Mouse (Mus musculus) megakaryocyte, embryonic 14.5 days (primary cell): ENCODE measurements around the gene Clpb.

Experiments used
- FLI1 ChIP-seq: IDR thresholded peaks from 2 replicates; pipeline ENCODE4 v1.6.1; 2012; ENCODE audit warnings: low read length, inconsistent platforms, mixed read lengths
- GATA1 ChIP-seq: IDR thresholded peaks from 3 replicates; pipeline ENCODE4 v1.6.1; 2012; ENCODE audit warnings: mixed read lengths, low read length, inconsistent platforms, borderline replicate concordance

GRCm38 (mm10) chr7:101682886-101683285, 19.5 kb downstream of the Clpb start:
- no peak for TF ChIP-seq GATA1
- TF ChIP-seq FLI1: no peak
